Mouse (Mus musculus): ENCODE measurements around the gene Ccdc69.

The Ccdc69 gene

GRCm38 (mm10) chr11:55015831-55016241 lies 62.1 kb downstream of the Ccdc69 start:
- CTCF ChIA-PET: interaction anchor here (0.5 to 0.7 kb wide), 3 partner anchors 12 to 480 kb away, joined by 3 read pairs; no protein-coding TSS in a partner anchor

GRCm38 (mm10) chr11:55015264-55015663 lies 62.7 kb downstream of the Ccdc69 start:
- CTCF ChIA-PET: no interaction called here

GRCm38 (mm10) chr11:55013802-55014201 lies 64.1 kb downstream of the Ccdc69 start:
- CTCF ChIA-PET: no interaction called here

GRCm38 (mm10) chr11:55012551-55013521 lies 65.1 kb downstream of the Ccdc69 start:
- CTCF ChIA-PET: interaction anchor here (0.5 to 0.9 kb wide), 2 partner anchors 14 to 146 kb away, joined by 3 to 12 read pairs; no protein-coding TSS in a partner anchor

GRCm38 (mm10) chr11:55011440-55011839 lies 66.5 kb downstream of the Ccdc69 start:
- CTCF ChIA-PET: no interaction called here

GRCm38 (mm10) chr11:55008230-55008629 lies 69.7 kb downstream of the Ccdc69 start:
- CTCF ChIA-PET: no interaction called here

- CTCF ChIA-PET: interaction anchor here (0.6 kb wide), 1 partner anchor 27 kb away, joined by 6 read pairs; no protein-coding TSS in a partner anchor
Observed at GRCm38 (mm10) chr11:55005684-55006083, 72.2 kb downstream of the Ccdc69 start.

GRCm38 (mm10) chr11:55004970-55005502 lies 72.9 kb downstream of the Ccdc69 start:
- CTCF ChIA-PET: interaction anchor here (0.5 kb wide), 1 partner anchor 22 kb away, joined by 3 read pairs; no protein-coding TSS in a partner anchor

Data from spleen, embryonic (tissue).